In genomic region chr14:76258626-76259025, GRCm38 (mm10) we compare ENCODE assay signal across 24 mouse cellular contexts.
A peak's percentile ranks its signal among the peaks of the same experiment; 100 is the strongest.
DNase-seq lines count a peak whose midpoint lies in the region; ATAC-seq and TF ChIP-seq lines count a peak whose summit lies in the region.
"Had no signal": no experiment of that assay in that cellular context is flagged by ENCODE, and none has a peak within 500 bp of the region (broad histone marks: within the 10 kb centered on the region; RNA-seq: fewer than 3 reads in every experiment).

No protein-coding gene starts in this region.

- WGBS in forebrain, embryonic 14.5 days: 2% methylated on average over 3 of the region's 3 CpGs
- 1% methylated on average over 3 of the region's 3 CpGs for WGBS in forebrain, embryonic 13.5 days

- H3K4me3 ChIP-seq in forebrain, embryonic 14.5 days (ENCODE audit: low read depth, low read length): no peak overlapping the region
- H3K4me3 ChIP-seq in forebrain, embryonic 13.5 days: no peak overlapping the region
- H3K4me3 ChIP-seq: heart, adult 2 months; heart, embryonic 10.5 days; heart, embryonic 13.5 days; hindbrain, embryonic 12.5 days; hindbrain, embryonic 15.5 days; intestine, embryonic 15.5 days had no signal

- H3K9ac ChIP-seq in forebrain, embryonic 14.5 days (ENCODE audit: low read length): no peak overlapping the region
- no peak overlapping the region for H3K9ac ChIP-seq in forebrain, embryonic 13.5 days
- H3K9ac ChIP-seq: forebrain, postnatal 0 days; heart, embryonic 13.5 days; hindbrain, embryonic 12.5 days; hindbrain, embryonic 15.5 days; intestine, embryonic 15.5 days had no signal

- no peak for TF ChIP-seq CTCF in brain, embryonic 14.5 days (IDR thresholded peaks at IDR 0.05; ENCODE audit: borderline replicate concordance, extremely low read depth, insufficient read depth, insufficient read length)

- H3K4me1 ChIP-seq in forebrain, embryonic 14.5 days (ENCODE audit: control insufficient read depth, insufficient read depth, low read length): peaks cover 31% of the 10 kb centered on the region
- H3K4me1 ChIP-seq in forebrain, embryonic 13.5 days: peaks cover 73% of the 10 kb centered on the region

- no peaks in the 10 kb centered on the region for H3K27me3 ChIP-seq in forebrain, embryonic 14.5 days (replicated peaks; ENCODE audit: control insufficient read depth, insufficient read depth, low read length)
- H3K27me3 ChIP-seq in forebrain, embryonic 13.5 days: no peaks in the 10 kb centered on the region
- H3K27me3 ChIP-seq: heart, embryonic 13.5 days; hindbrain, embryonic 12.5 days; hindbrain, embryonic 15.5 days; intestine, embryonic 15.5 days had no signal

- DNase-seq in forebrain, embryonic 14.5 days (ENCODE audit: low spot score): peak; percentile 67
- DNase-seq in Muller cell, postnatal 12 days (ENCODE audit: inconsistent ontology term): peak; percentile 74
- peak; percentile 78 for DNase-seq in brain, embryonic 14.5 days (ENCODE audit: low read depth)
- DNase-seq in retina, postnatal 1 day: peak; percentile 53
- DNase-seq in right cerebral cortex, postnatal 25 days: no peak
- DNase-seq: adrenal gland, adult 8-10 months; adrenal gland, postnatal 36 days; cerebellum, adult 11 months; cerebellum, adult 2 months; cerebellum, adult 9-11 months; cerebellum, postnatal 25 days; embryo, embryonic 11 days; forebrain, postnatal 0 days; gastrocnemius, postnatal 25 days; heart, adult 2 months; kidney, adult 18-20 months had no signal

- no peaks in the 10 kb centered on the region for H3K36me3 ChIP-seq in forebrain, embryonic 14.5 days (ENCODE audit: control insufficient read depth, insufficient read depth, low read length)
- H3K36me3 ChIP-seq in forebrain, embryonic 13.5 days (ENCODE audit: poor library complexity, severe bottlenecking): no peaks in the 10 kb centered on the region
- H3K36me3 ChIP-seq: heart, embryonic 10.5 days; heart, embryonic 13.5 days; hindbrain, embryonic 12.5 days; hindbrain, embryonic 15.5 days; intestine, embryonic 15.5 days had no signal

- no peak for ATAC-seq in forebrain, embryonic 14.5 days
- no peak for ATAC-seq in forebrain, embryonic 13.5 days
- ATAC-seq: activated CD4-positive, CD25-positive, alpha-beta regulatory T cell, adult 4 months; CD4-positive, CD25-positive, alpha-beta regulatory T cell, adult 4 months; forebrain, postnatal 0 days; intestine, embryonic 15.5 days had no signal

- H3K9me3 ChIP-seq in forebrain, embryonic 14.5 days (replicated peaks; ENCODE audit: control insufficient read depth, low read length): no peaks in the 10 kb centered on the region
- no peaks in the 10 kb centered on the region for H3K9me3 ChIP-seq in forebrain, embryonic 13.5 days (replicated peaks)
- H3K9me3 ChIP-seq: heart, embryonic 10.5 days; heart, embryonic 13.5 days; hindbrain, embryonic 12.5 days; hindbrain, embryonic 15.5 days; intestine, embryonic 15.5 days had no signal

- H3K27ac ChIP-seq in forebrain, embryonic 14.5 days (ENCODE audit: low read depth, low read length): no peak overlapping the region
- H3K27ac ChIP-seq in forebrain, embryonic 13.5 days: no peak overlapping the region
- H3K27ac ChIP-seq: heart, adult 2 months; heart, embryonic 10.5 days; heart, embryonic 13.5 days; hindbrain, embryonic 12.5 days; hindbrain, embryonic 15.5 days; intestine, embryonic 15.5 days had no signal

- TF ChIP-seq POLR2A in brain, embryonic 14.5 days (IDR thresholded peaks at IDR 0.05; ENCODE audit: borderline replicate concordance, extremely low read depth, insufficient read depth, insufficient read length, poor library complexity, severe bottlenecking): no peak

- H3K4me2 ChIP-seq in forebrain, embryonic 14.5 days (ENCODE audit: low read length): no peak overlapping the region
- H3K4me2 ChIP-seq in forebrain, embryonic 13.5 days: no peak overlapping the region
- H3K4me2 ChIP-seq: heart, embryonic 13.5 days; hindbrain, embryonic 12.5 days; hindbrain, embryonic 15.5 days; intestine, embryonic 15.5 days had no signal
